Mouse (Mus musculus): ENCODE measurements around the gene Rspry1. TPM values are rescaled to one million over a fixed set of nuclear protein-coding genes. Genes with fewer than 3 reads are reported as not detected.

The Rspry1 gene
- polyA plus RNA-seq, 1 experiment from 2014 or later = 17.5 TPM

- Histone ChIP-seq H3K9me3 (ENCODE audit: control insufficient read depth) (no peaks in the 10 kb centered on the region), H3K36me3 (ENCODE audit: control insufficient read depth, insufficient read depth) (no peaks in the 10 kb centered on the region), H3K27ac (ENCODE audit: low read depth, low read length) (no peak overlapping the region), H3K9ac (ENCODE audit: low read depth, low read length) (no peak overlapping the region), H3K4me3 (ENCODE audit: low read depth, low read length) (no peak overlapping the region), H3K27me3 (replicated peaks; ENCODE audit: control insufficient read depth, insufficient read depth, low read length) (no peaks in the 10 kb centered on the region), H3K4me2 (replicated peaks; ENCODE audit: low read depth) (no peak overlapping the region), H3K4me1 (replicated peaks; ENCODE audit: control insufficient read depth, insufficient read depth, low read length) (no peaks in the 10 kb centered on the region)
- TF ChIP-seq CTCF (IDR thresholded peaks at IDR 0.05; ENCODE audit: low read depth) = no peak
- 51% methylated on average over 15 of the region's 15 CpGs for WGBS
- ATAC-seq = no peak
These were observed 35.1 kb upstream of the Rspry1 start for GRCm38 (mm10) chr8:94566446-94567158.

GRCm38 (mm10) chr8:94567159-94567849, 34.4 kb upstream of the Rspry1 start:
- no peak overlapping the region for H3K27ac ChIP-seq (ENCODE audit: low read depth, low read length)
- no peaks in the 10 kb centered on the region for H3K4me1 ChIP-seq (replicated peaks; ENCODE audit: control insufficient read depth, insufficient read depth, low read length)
- 74% methylated on average over 8 of the region's 8 CpGs for WGBS
- H3K4me3 ChIP-seq (ENCODE audit: low read depth, low read length) = no peak overlapping the region
- no peak for ATAC-seq
- no peak for TF ChIP-seq CTCF (IDR thresholded peaks at IDR 0.05; ENCODE audit: low read depth)
- no peak overlapping the region for H3K9ac ChIP-seq (ENCODE audit: low read depth, low read length)
- no peak overlapping the region for H3K4me2 ChIP-seq (replicated peaks; ENCODE audit: low read depth)
- H3K36me3 ChIP-seq (ENCODE audit: control insufficient read depth, insufficient read depth) = no peaks in the 10 kb centered on the region
- H3K9me3 ChIP-seq (ENCODE audit: control insufficient read depth) = no peaks in the 10 kb centered on the region
- no peaks in the 10 kb centered on the region for H3K27me3 ChIP-seq (replicated peaks; ENCODE audit: control insufficient read depth, insufficient read depth, low read length)

- Histone ChIP-seq H3K27me3 (replicated peaks; ENCODE audit: control insufficient read depth, insufficient read depth, low read length) (no peaks in the 10 kb centered on the region), H3K4me3 (ENCODE audit: low read depth, low read length) (no peak overlapping the region), H3K4me2 (replicated peaks; ENCODE audit: low read depth) (no peak overlapping the region), H3K27ac (ENCODE audit: low read depth, low read length) (no peak overlapping the region), H3K9me3 (ENCODE audit: control insufficient read depth) (no peaks in the 10 kb centered on the region), H3K4me1 (replicated peaks; ENCODE audit: control insufficient read depth, insufficient read depth, low read length) (no peaks in the 10 kb centered on the region), H3K9ac (ENCODE audit: low read depth, low read length) (no peak overlapping the region), H3K36me3 (ENCODE audit: control insufficient read depth, insufficient read depth) (peaks cover 4% of the 10 kb centered on the region; the same call in 1 of the 2 replicates)
- TF ChIP-seq CTCF (IDR thresholded peaks at IDR 0.05; ENCODE audit: low read depth) = no peak
- WGBS = 85% methylated on average over 8 of the region's 8 CpGs
- ATAC-seq = no peak
These were observed 33.6 kb upstream of the Rspry1 start for GRCm38 (mm10) chr8:94568098-94568497.

GRCm38 (mm10) chr8:94569419-94569818, 32.3 kb upstream of the Rspry1 start:
- Histone ChIP-seq H3K4me1 (replicated peaks; ENCODE audit: control insufficient read depth, insufficient read depth, low read length) (no peaks in the 10 kb centered on the region), H3K9ac (ENCODE audit: low read depth, low read length) (no peak overlapping the region), H3K27me3 (replicated peaks; ENCODE audit: control insufficient read depth, insufficient read depth, low read length) (no peaks in the 10 kb centered on the region), H3K9me3 (ENCODE audit: control insufficient read depth) (no peaks in the 10 kb centered on the region), H3K4me2 (replicated peaks; ENCODE audit: low read depth) (no peak overlapping the region), H3K4me3 (ENCODE audit: low read depth, low read length) (no peak overlapping the region), H3K36me3 (ENCODE audit: control insufficient read depth, insufficient read depth) (peaks cover 14% of the 10 kb centered on the region), H3K27ac (ENCODE audit: low read depth, low read length) (no peak overlapping the region)
- no peak for ATAC-seq
- TF ChIP-seq CTCF (IDR thresholded peaks at IDR 0.05; ENCODE audit: low read depth) = no peak
- WGBS = 80% methylated on average over 1 of the region's 1 CpGs

GRCm38 (mm10) chr8:94571896-94572295, 29.8 kb upstream of the Rspry1 start:
- TF ChIP-seq CTCF (IDR thresholded peaks at IDR 0.05; ENCODE audit: low read depth) = no peak
- Histone ChIP-seq H3K4me1 (replicated peaks; ENCODE audit: control insufficient read depth, insufficient read depth, low read length) (no peaks in the 10 kb centered on the region), H3K4me3 (ENCODE audit: low read depth, low read length) (no peak overlapping the region), H3K36me3 (ENCODE audit: control insufficient read depth, insufficient read depth) (peaks cover 39% of the 10 kb centered on the region), H3K27ac (ENCODE audit: low read depth, low read length) (no peak overlapping the region), H3K9me3 (ENCODE audit: control insufficient read depth) (no peaks in the 10 kb centered on the region), H3K27me3 (replicated peaks; ENCODE audit: control insufficient read depth, insufficient read depth, low read length) (no peaks in the 10 kb centered on the region), H3K9ac (ENCODE audit: low read depth, low read length) (no peak overlapping the region), H3K4me2 (replicated peaks; ENCODE audit: low read depth) (no peak overlapping the region)
- 68% methylated on average over 2 of the region's 2 CpGs for WGBS
- ATAC-seq = no peak

- no peak overlapping the region for H3K9ac ChIP-seq (ENCODE audit: low read depth, low read length)
- no peak overlapping the region for H3K27ac ChIP-seq (ENCODE audit: low read depth, low read length)
- no peak overlapping the region for H3K4me3 ChIP-seq (ENCODE audit: low read depth, low read length)
- no peaks in the 10 kb centered on the region for H3K4me1 ChIP-seq (replicated peaks; ENCODE audit: control insufficient read depth, insufficient read depth, low read length)
- peaks cover 62% of the 10 kb centered on the region for H3K36me3 ChIP-seq (ENCODE audit: control insufficient read depth, insufficient read depth)
- no peaks in the 10 kb centered on the region for H3K27me3 ChIP-seq (replicated peaks; ENCODE audit: control insufficient read depth, insufficient read depth, low read length)
- 79% methylated on average over 16 of the region's 16 CpGs for WGBS
- no peaks in the 10 kb centered on the region for H3K9me3 ChIP-seq (ENCODE audit: control insufficient read depth)
- no peak for ATAC-seq
- no peak for TF ChIP-seq CTCF (IDR thresholded peaks at IDR 0.05; ENCODE audit: low read depth)
- H3K4me2 ChIP-seq (replicated peaks; ENCODE audit: low read depth) = no peak overlapping the region
These were observed 27.4 kb upstream of the Rspry1 start for GRCm38 (mm10) chr8:94574159-94574907.
